Mouse (Mus musculus): ENCODE data around the gene Cdk8. TPM values are rescaled to one million over a fixed set of nuclear protein-coding genes. Genes with fewer than 3 reads are reported as not detected.

The Cdk8 gene
- polyA plus RNA-seq, 1 experiment from 2014 or later, result 13.0 TPM

- ATAC-seq (ENCODE audit: insufficient read depth, low FRiP score), result no peak
- no peak overlapping the region for H3K27ac ChIP-seq (ENCODE audit: low read length)
Observed at GRCm38 (mm10) chr5:146199540-146199939, 31.5 kb upstream of the Cdk8 start.

GRCm38 (mm10) chr5:146200580-146200979, 30.4 kb upstream of the Cdk8 start:
- no peak overlapping the region for H3K4me2 ChIP-seq (ENCODE audit: low read depth, low read length)
- peaks cover 17% of the 10 kb centered on the region for H3K36me3 ChIP-seq (ENCODE audit: control insufficient read depth, insufficient read depth, low read length)
- no peak overlapping the region for H3K4me3 ChIP-seq (replicated peaks; ENCODE audit: low read length)
- no peaks in the 10 kb centered on the region for H3K27me3 ChIP-seq (ENCODE audit: control insufficient read depth, insufficient read depth, low read length)
- no peaks in the 10 kb centered on the region for H3K9me3 ChIP-seq (replicated peaks; ENCODE audit: control insufficient read depth, low read length)
- H3K4me1 ChIP-seq (ENCODE audit: control insufficient read depth, insufficient read depth, low read length), result no peaks in the 10 kb centered on the region
- no peak for ATAC-seq (ENCODE audit: insufficient read depth, low FRiP score)
- no peak overlapping the region for H3K9ac ChIP-seq (ENCODE audit: low read length)
- WGBS, result 98% methylated on average over 6 of the region's 6 CpGs
- no peak overlapping the region for H3K27ac ChIP-seq (ENCODE audit: low read length)

More at GRCm38 (mm10) chr5:146199540-146199939, 31.5 kb upstream of the Cdk8 start:
- H3K4me3 ChIP-seq (replicated peaks; ENCODE audit: low read length), result no peak overlapping the region
- H3K9ac ChIP-seq (ENCODE audit: low read length), result no peak overlapping the region
- H3K36me3 ChIP-seq (ENCODE audit: control insufficient read depth, insufficient read depth, low read length), result peaks cover 15% of the 10 kb centered on the region
- 79% methylated on average over 2 of the region's 2 CpGs for WGBS
- no peaks in the 10 kb centered on the region for H3K4me1 ChIP-seq (ENCODE audit: control insufficient read depth, insufficient read depth, low read length)
- no peaks in the 10 kb centered on the region for H3K27me3 ChIP-seq (ENCODE audit: control insufficient read depth, insufficient read depth, low read length)
- no peaks in the 10 kb centered on the region for H3K9me3 ChIP-seq (replicated peaks; ENCODE audit: control insufficient read depth, low read length)
- H3K4me2 ChIP-seq (ENCODE audit: low read depth, low read length), result no peak overlapping the region

- no peaks in the 10 kb centered on the region for H3K4me1 ChIP-seq (ENCODE audit: control insufficient read depth, insufficient read depth, low read length)
- 77% methylated on average over 2 of the region's 2 CpGs for WGBS
- no peak overlapping the region for H3K4me3 ChIP-seq (replicated peaks; ENCODE audit: low read length)
- H3K4me2 ChIP-seq (ENCODE audit: low read depth, low read length), result no peak overlapping the region
- H3K9me3 ChIP-seq (replicated peaks; ENCODE audit: control insufficient read depth, low read length), result no peaks in the 10 kb centered on the region
- H3K36me3 ChIP-seq (ENCODE audit: control insufficient read depth, insufficient read depth, low read length), result peaks cover 36% of the 10 kb centered on the region
- no peaks in the 10 kb centered on the region for H3K27me3 ChIP-seq (ENCODE audit: control insufficient read depth, insufficient read depth, low read length)
- ATAC-seq (ENCODE audit: insufficient read depth, low FRiP score), result no peak
- H3K27ac ChIP-seq (ENCODE audit: low read length), result no peak overlapping the region
- H3K9ac ChIP-seq (ENCODE audit: low read length), result no peak overlapping the region
Observed at GRCm38 (mm10) chr5:146203921-146204320, 27.1 kb upstream of the Cdk8 start.

- peaks cover 45% of the 10 kb centered on the region for H3K36me3 ChIP-seq (ENCODE audit: control insufficient read depth, insufficient read depth, low read length)
- H3K27ac ChIP-seq (ENCODE audit: low read length), result no peak overlapping the region
- ATAC-seq (ENCODE audit: insufficient read depth, low FRiP score), result no peak
Observed at GRCm38 (mm10) chr5:146205537-146205936, 25.5 kb upstream of the Cdk8 start.

GRCm38 (mm10) chr5:146220501-146220878, 10.5 kb upstream of the Cdk8 start:
- no peaks in the 10 kb centered on the region for H3K27me3 ChIP-seq (ENCODE audit: control insufficient read depth, insufficient read depth, low read length)
- ATAC-seq (ENCODE audit: insufficient read depth, low FRiP score), result peak; percentile 45
- peak overlapping the region; percentile 91 for H3K9ac ChIP-seq (ENCODE audit: low read length)
- H3K4me2 ChIP-seq (ENCODE audit: low read depth, low read length), result peak overlapping the region; percentile 83
- H3K4me3 ChIP-seq (replicated peaks; ENCODE audit: low read length), result peak overlapping the region; percentile 86
- H3K4me1 ChIP-seq (ENCODE audit: control insufficient read depth, insufficient read depth, low read length), result 0 out of 2 replicates have a peak, but pooled peaks cover 6% of the 10 kb centered on the region
- peak overlapping the region; percentile 100 for H3K27ac ChIP-seq (ENCODE audit: low read length)
- H3K9me3 ChIP-seq (replicated peaks; ENCODE audit: control insufficient read depth, low read length), result no peaks in the 10 kb centered on the region
- peaks cover 8% of the 10 kb centered on the region; the same call in 1 of the 2 replicates for H3K36me3 ChIP-seq (ENCODE audit: control insufficient read depth, insufficient read depth, low read length)
- 6% methylated on average over 13 of the region's 13 CpGs for WGBS

More at GRCm38 (mm10) chr5:146205537-146205936, 25.5 kb upstream of the Cdk8 start:
- H3K4me1 ChIP-seq (ENCODE audit: control insufficient read depth, insufficient read depth, low read length), result no peaks in the 10 kb centered on the region
- WGBS, result 92% methylated on average over 5 of the region's 5 CpGs
- H3K4me3 ChIP-seq (replicated peaks; ENCODE audit: low read length), result no peak overlapping the region
- H3K4me2 ChIP-seq (ENCODE audit: low read depth, low read length), result no peak overlapping the region
- no peak overlapping the region for H3K9ac ChIP-seq (ENCODE audit: low read length)
- no peaks in the 10 kb centered on the region for H3K9me3 ChIP-seq (replicated peaks; ENCODE audit: control insufficient read depth, low read length)
- no peaks in the 10 kb centered on the region for H3K27me3 ChIP-seq (ENCODE audit: control insufficient read depth, insufficient read depth, low read length)

GRCm38 (mm10) chr5:146220879-146221714, 9.9 kb upstream of the Cdk8 start, which contains the start of gene Rnf6:
TSS of gene Rnf6 (minus strand) at chr5:146221555.
- no peaks in the 10 kb centered on the region for H3K27me3 ChIP-seq (ENCODE audit: control insufficient read depth, insufficient read depth, low read length)
- H3K4me1 ChIP-seq (ENCODE audit: control insufficient read depth, insufficient read depth, low read length), result 0 out of 2 replicates have a peak, but pooled peaks cover 6% of the 10 kb centered on the region
- peak within 1 kb of the TSS; percentile 91 for H3K9ac ChIP-seq (ENCODE audit: low read length)
- H3K36me3 ChIP-seq (ENCODE audit: control insufficient read depth, insufficient read depth, low read length), result 0 out of 2 replicates have a peak, but pooled peaks cover 3% of the 10 kb centered on the region
- peak within 1 kb of the TSS; percentile 86 for H3K4me3 ChIP-seq (replicated peaks; ENCODE audit: low read length)
- H3K4me2 ChIP-seq (ENCODE audit: low read depth, low read length), result peak within 1 kb of the TSS; percentile 83
- no peaks in the 10 kb centered on the region for H3K9me3 ChIP-seq (replicated peaks; ENCODE audit: control insufficient read depth, low read length)
- under 1% methylated on average over 65 of the region's 67 CpGs for WGBS
- peak; percentile 99 for ATAC-seq (ENCODE audit: insufficient read depth, low FRiP score)
- H3K27ac ChIP-seq (ENCODE audit: low read length), result peak within 1 kb of the TSS; percentile 100

- 28% methylated on average over 6 of the region's 6 CpGs for WGBS
Observed at GRCm38 (mm10) chr5:146221722-146222121, 9.3 kb upstream of the Cdk8 start.

GRCm38 (mm10) chr5:146223786-146224185, 7.2 kb upstream of the Cdk8 start:
- Histone ChIP-seq H3K27me3 (ENCODE audit: control insufficient read depth, insufficient read depth, low read length) (no peaks in the 10 kb centered on the region), H3K27ac (ENCODE audit: low read length) (peak overlapping the region; percentile 42)
- 67% methylated on average over 5 of the region's 5 CpGs for WGBS

More at GRCm38 (mm10) chr5:146221722-146222121, 9.3 kb upstream of the Cdk8 start:
- no peaks in the 10 kb centered on the region for H3K27me3 ChIP-seq (ENCODE audit: control insufficient read depth, insufficient read depth, low read length)
- H3K27ac ChIP-seq (ENCODE audit: low read length), result peak overlapping the region; percentile 100
- 0 out of 2 replicates have a peak, but pooled peaks cover 3% of the 10 kb centered on the region for H3K36me3 ChIP-seq (ENCODE audit: control insufficient read depth, insufficient read depth, low read length)
- peak overlapping the region; percentile 86 for H3K4me3 ChIP-seq (replicated peaks; ENCODE audit: low read length)
- H3K9ac ChIP-seq (ENCODE audit: low read length), result peak overlapping the region; percentile 91
- H3K4me2 ChIP-seq (ENCODE audit: low read depth, low read length), result peak overlapping the region; percentile 58
- 0 out of 2 replicates have a peak, but pooled peaks cover 6% of the 10 kb centered on the region for H3K4me1 ChIP-seq (ENCODE audit: control insufficient read depth, insufficient read depth, low read length)
- no peaks in the 10 kb centered on the region for H3K9me3 ChIP-seq (replicated peaks; ENCODE audit: control insufficient read depth, low read length)
- ATAC-seq (ENCODE audit: insufficient read depth, low FRiP score), result no peak

GRCm38 (mm10) chr5:146227496-146227895, 3.5 kb upstream of the Cdk8 start:
- WGBS, result 83% methylated on average over 8 of the region's 8 CpGs
- ATAC-seq (ENCODE audit: insufficient read depth, low FRiP score), result no peak
- peaks cover 3% of the 10 kb centered on the region; the same call in 1 of the 2 replicates for H3K4me1 ChIP-seq (ENCODE audit: control insufficient read depth, insufficient read depth, low read length)
- no peaks in the 10 kb centered on the region for H3K27me3 ChIP-seq (ENCODE audit: control insufficient read depth, insufficient read depth, low read length)
- H3K4me3 ChIP-seq (replicated peaks; ENCODE audit: low read length), result no peak overlapping the region
- H3K9ac ChIP-seq (ENCODE audit: low read length), result no peak overlapping the region
- no peaks in the 10 kb centered on the region for H3K36me3 ChIP-seq (ENCODE audit: control insufficient read depth, insufficient read depth, low read length)
- no peak overlapping the region for H3K4me2 ChIP-seq (ENCODE audit: low read depth, low read length)
- H3K27ac ChIP-seq (ENCODE audit: low read length), result no peak overlapping the region
- H3K9me3 ChIP-seq (replicated peaks; ENCODE audit: control insufficient read depth, low read length), result no peaks in the 10 kb centered on the region

More at GRCm38 (mm10) chr5:146223786-146224185, 7.2 kb upstream of the Cdk8 start:
- H3K9me3 ChIP-seq (replicated peaks; ENCODE audit: control insufficient read depth, low read length), result no peaks in the 10 kb centered on the region
- no peak for ATAC-seq (ENCODE audit: insufficient read depth, low FRiP score)
- H3K4me3 ChIP-seq (replicated peaks; ENCODE audit: low read length), result no peak overlapping the region
- no peaks in the 10 kb centered on the region for H3K36me3 ChIP-seq (ENCODE audit: control insufficient read depth, insufficient read depth, low read length)
- H3K9ac ChIP-seq (ENCODE audit: low read length), result no peak overlapping the region
- H3K4me1 ChIP-seq (ENCODE audit: control insufficient read depth, insufficient read depth, low read length), result 0 out of 2 replicates have a peak, but pooled peaks cover 6% of the 10 kb centered on the region
- H3K4me2 ChIP-seq (ENCODE audit: low read depth, low read length), result no peak overlapping the region

Data from stomach, embryonic 16.5 days (tissue).